Mouse (Mus musculus) embryo, embryonic 10 days (tissue): ENCODE measurements around the gene Atp6v0e.

Experiments
- DNase-seq: peaks from one replicate; pipeline ENCODE4 v3.0.0-alpha.2; 2015; ENCODE audit warnings: low spot score

Gene Atp6v0e

GRCm38 (mm10) chr17:26717868-26718267, 54.8 kb downstream of the Atp6v0e start:
- no peak for DNase-seq

GRCm38 (mm10) chr17:26719405-26719804, 56.4 kb downstream of the Atp6v0e start:
- no peak for DNase-seq

- no peak for DNase-seq
These were observed 58.8 kb downstream of the Atp6v0e start for GRCm38 (mm10) chr17:26721802-26722201.

GRCm38 (mm10) chr17:26724790-26725189, 61.8 kb downstream of the Atp6v0e start:
- DNase-seq = no peak

- no peak for DNase-seq
These were observed 63.6 kb downstream of the Atp6v0e start for GRCm38 (mm10) chr17:26726674-26727073.

GRCm38 (mm10) chr17:26727110-26727755, 64.2 kb downstream of the Atp6v0e start:
- DNase-seq = no peak

GRCm38 (mm10) chr17:26742581-26742980, 79.5 kb downstream of the Atp6v0e start:
- no peak for DNase-seq

- DNase-seq = no peak
These were observed 80.3 kb downstream of the Atp6v0e start for GRCm38 (mm10) chr17:26743294-26743693.
